Mouse (Mus musculus) kidney, embryonic 15.5 days (tissue): ENCODE measurements at regions not wholly inside any gene's neighbourhood (a gene's known extent, or its start where the extent isn't known, plus 50 kb on each side); places are given as distances from the start of the nearest gene placed in this dataset.
"Not testable (repeated sequence)": the region's sequence is repeated elsewhere in the genome, so short reads cannot be mapped to it uniquely, and the experiment has no call there.

Source experiments
- ATAC-seq: fragments of 200-750 bp; cut with Nextera tagmentation; replicated peaks from 2 replicates; pipeline ENCODE4 v1.8.0; 2017; ENCODE audit warnings: moderate TSS enrichment; ENCODE audit not compliant: low FRiP score
- H3K27ac ChIP-seq: fragments of 300-500 bp; sonication (generic); 2 replicates; pipeline ENCODE4 v1.5.1; 2015; ENCODE audit warnings: mild to moderate bottlenecking, inconsistent platforms
- H3K27me3 ChIP-seq: fragments of 300-500 bp; sonication (generic); 2 replicates; pipeline ENCODE4 v1.6.1; 2015; ENCODE audit warnings: inconsistent platforms
- H3K36me3 ChIP-seq: fragments of 300-500 bp; sonication (generic); 2 replicates; pipeline ENCODE4 v1.6.1; 2015; ENCODE audit warnings: inconsistent platforms
- H3K4me1 ChIP-seq: fragments of 300-500 bp; sonication (generic); 2 replicates; pipeline ENCODE4 v1.6.1; 2015; ENCODE audit warnings: inconsistent platforms
- H3K4me2 ChIP-seq: fragments of 300-500 bp; sonication (generic); 2 replicates; pipeline ENCODE4 v1.6.1; 2015; ENCODE audit warnings: moderate library complexity, mild to moderate bottlenecking, inconsistent platforms
- H3K4me3 ChIP-seq: fragments of 300-500 bp; sonication (generic); replicated peaks from 2 replicates; pipeline ENCODE4 v1.5.1; 2015; ENCODE audit warnings: mild to moderate bottlenecking, inconsistent platforms
- H3K9ac ChIP-seq: fragments of 300-500 bp; sonication (generic); 2 replicates; pipeline ENCODE4 v1.6.1; 2015; ENCODE audit warnings: mild to moderate bottlenecking, inconsistent platforms
- H3K9me3 ChIP-seq: fragments of 300-500 bp; sonication (generic); replicated peaks from 2 replicates; pipeline ENCODE4 v1.6.1; 2016; ENCODE audit warnings: inconsistent platforms
- WGBS: fragments of 180-500 bp; shearing (Covaris S2); methylation state at CpG from one replicate; pipeline ENCODE4 v1.1.7; 2015; ENCODE audit warnings: mixed read lengths; 5-methylcytosine and 5-hydroxymethylcytosine counted together

GRCm38 (mm10) chr8:8969112-8969950 is 279.0 kb upstream of the Arglu1 start:
- no peak overlapping the region for H3K4me3 ChIP-seq
- no peak overlapping the region for H3K9ac ChIP-seq
- WGBS = 82% methylated on average over 21 of the region's 21 CpGs
- no peak for ATAC-seq
- H3K4me2 ChIP-seq = no peak overlapping the region
- H3K27ac ChIP-seq = no peak overlapping the region
- H3K27me3 ChIP-seq = no peaks in the 10 kb centered on the region
- no peaks in the 10 kb centered on the region for H3K9me3 ChIP-seq
- peaks cover 5% of the 10 kb centered on the region; the same call in 1 of the 2 replicates for H3K4me1 ChIP-seq
- no peaks in the 10 kb centered on the region for H3K36me3 ChIP-seq

- ATAC-seq = no peak
Measured at GRCm38 (mm10) chr8:8966658-8967048, 276.3 kb upstream of the Arglu1 start.

GRCm38 (mm10) chr8:8965983-8966657 is 275.8 kb upstream of the Arglu1 start:
- Histone ChIP-seq H3K36me3 (no peaks in the 10 kb centered on the region), H3K4me2 (no peak overlapping the region), H3K27ac (no peak overlapping the region), H3K4me1 (peaks cover 5% of the 10 kb centered on the region; the same call in 1 of the 2 replicates), H3K9me3 (no peaks in the 10 kb centered on the region), H3K9ac (no peak overlapping the region), H3K4me3 (no peak overlapping the region), H3K27me3 (no peaks in the 10 kb centered on the region)
- WGBS = 28% methylated on average over 10 of the region's 10 CpGs
- peak; percentile 73 for ATAC-seq

More at GRCm38 (mm10) chr8:8966658-8967048, 276.3 kb upstream of the Arglu1 start:
- Histone ChIP-seq H3K27me3 (no peaks in the 10 kb centered on the region), H3K4me3 (no peak overlapping the region), H3K9ac (no peak overlapping the region), H3K4me1 (peaks cover 5% of the 10 kb centered on the region; the same call in 1 of the 2 replicates), H3K4me2 (no peak overlapping the region), H3K9me3 (no peaks in the 10 kb centered on the region), H3K27ac (no peak overlapping the region), H3K36me3 (no peaks in the 10 kb centered on the region)
- WGBS = 94% methylated on average over 1 of the region's 1 CpGs

GRCm38 (mm10) chr8:8960221-8960620 is 269.9 kb upstream of the Arglu1 start:
- H3K36me3 ChIP-seq = no peaks in the 10 kb centered on the region
- H3K4me1 ChIP-seq = peaks cover 12% of the 10 kb centered on the region; the same call in 1 of the 2 replicates
- H3K9ac ChIP-seq = no peak overlapping the region
- 76% methylated on average over 3 of the region's 3 CpGs for WGBS
- H3K4me2 ChIP-seq = no peak overlapping the region
- no peak for ATAC-seq
- no peak overlapping the region for H3K4me3 ChIP-seq
- no peaks in the 10 kb centered on the region for H3K27me3 ChIP-seq
- no peaks in the 10 kb centered on the region for H3K9me3 ChIP-seq
- H3K27ac ChIP-seq = no peak overlapping the region

- Histone ChIP-seq H3K4me2 (no peak overlapping the region), H3K27ac (no peak overlapping the region), H3K4me3 (no peak overlapping the region), H3K27me3 (no peaks in the 10 kb centered on the region), H3K4me1 (peaks cover 12% of the 10 kb centered on the region; the same call in 1 of the 2 replicates), H3K9me3 (no peaks in the 10 kb centered on the region), H3K9ac (no peak overlapping the region), H3K36me3 (no peaks in the 10 kb centered on the region)
- WGBS = 20% methylated on average over 1 of the region's 1 CpGs
- peak; percentile 68 for ATAC-seq
Measured at GRCm38 (mm10) chr8:8959787-8960093, 269.4 kb upstream of the Arglu1 start.

GRCm38 (mm10) chr8:8959021-8959786 is 268.9 kb upstream of the Arglu1 start:
- ATAC-seq = no peak
- no peak overlapping the region for H3K4me2 ChIP-seq
- no peaks in the 10 kb centered on the region for H3K9me3 ChIP-seq
- no peak overlapping the region for H3K9ac ChIP-seq
- H3K4me3 ChIP-seq = no peak overlapping the region
- H3K4me1 ChIP-seq = peaks cover 12% of the 10 kb centered on the region; the same call in 1 of the 2 replicates
- 57% methylated on average over 8 of the region's 8 CpGs for WGBS
- no peaks in the 10 kb centered on the region for H3K27me3 ChIP-seq
- H3K36me3 ChIP-seq = no peaks in the 10 kb centered on the region
- H3K27ac ChIP-seq = no peak overlapping the region

- peaks cover 12% of the 10 kb centered on the region; the same call in 1 of the 2 replicates for H3K4me1 ChIP-seq
- not testable (repeated sequence) for ATAC-seq, H3K27ac ChIP-seq, H3K4me2 ChIP-seq, H3K36me3 ChIP-seq, H3K9ac ChIP-seq, H3K27me3 ChIP-seq, H3K9me3 ChIP-seq, H3K4me3 ChIP-seq
- 87% methylated on average over 8 of the region's 8 CpGs for WGBS
Measured at GRCm38 (mm10) chr8:8958140-8958539, 267.8 kb upstream of the Arglu1 start.

- Histone ChIP-seq H3K27ac (no peak overlapping the region), H3K4me1 (peaks cover 11% of the 10 kb centered on the region), H3K9me3 (no peaks in the 10 kb centered on the region), H3K4me3 (no peak overlapping the region), H3K27me3 (no peaks in the 10 kb centered on the region), H3K9ac (no peak overlapping the region), H3K36me3 (no peaks in the 10 kb centered on the region), H3K4me2 (no peak overlapping the region)
- ATAC-seq = no peak
- WGBS = 19% methylated on average over 4 of the region's 4 CpGs
Measured at GRCm38 (mm10) chr8:8952212-8952611, 261.9 kb upstream of the Arglu1 start.

GRCm38 (mm10) chr8:8951186-8951585 is 260.9 kb upstream of the Arglu1 start:
- ATAC-seq = no peak
- H3K9me3 ChIP-seq = no peaks in the 10 kb centered on the region
- H3K27me3 ChIP-seq = peaks cover 4% of the 10 kb centered on the region; the same call in 1 of the 2 replicates
- H3K36me3 ChIP-seq = no peaks in the 10 kb centered on the region
- H3K4me2 ChIP-seq = no peak overlapping the region
- 13% methylated on average over 9 of the region's 9 CpGs for WGBS
- H3K9ac ChIP-seq = no peak overlapping the region
- peaks cover 11% of the 10 kb centered on the region for H3K4me1 ChIP-seq
- no peak overlapping the region for H3K4me3 ChIP-seq
- no peak overlapping the region for H3K27ac ChIP-seq

GRCm38 (mm10) chr8:8947516-8948161 is 257.3 kb upstream of the Arglu1 start:
- 26% methylated on average over 7 of the region's 7 CpGs for WGBS
- ATAC-seq = peak; percentile 77

GRCm38 (mm10) chr8:8942991-8943390 is 252.7 kb upstream of the Arglu1 start:
- Histone ChIP-seq H3K4me2 (no peak overlapping the region), H3K36me3 (no peaks in the 10 kb centered on the region), H3K9ac (no peak overlapping the region), H3K4me3 (no peak overlapping the region), H3K4me1 (peaks cover 6% of the 10 kb centered on the region; the same call in 1 of the 2 replicates), H3K27ac (no peak overlapping the region), H3K27me3 (peaks cover 4% of the 10 kb centered on the region; the same call in 1 of the 2 replicates), H3K9me3 (no peaks in the 10 kb centered on the region)
- WGBS = 73% methylated on average over 6 of the region's 6 CpGs
- no peak for ATAC-seq

More at GRCm38 (mm10) chr8:8947516-8948161, 257.3 kb upstream of the Arglu1 start:
- H3K27ac ChIP-seq = no peak overlapping the region
- no peak overlapping the region for H3K9ac ChIP-seq
- H3K4me1 ChIP-seq = peaks cover 11% of the 10 kb centered on the region
- H3K36me3 ChIP-seq = no peaks in the 10 kb centered on the region
- H3K4me3 ChIP-seq = no peak overlapping the region
- H3K4me2 ChIP-seq = no peak overlapping the region
- peaks cover 4% of the 10 kb centered on the region; the same call in 1 of the 2 replicates for H3K27me3 ChIP-seq
- H3K9me3 ChIP-seq = no peaks in the 10 kb centered on the region
